Mouse (Mus musculus) B cell, adult 67 days (primary cell): ENCODE measurements around the gene Gm36176. TPM values are rescaled to one million over a fixed set of nuclear protein-coding genes. Genes with fewer than 3 reads are reported as not detected.

Experiments
- total RNA-seq, 2 experiments: library from RNA; stranded (reverse); gene quantifications; 4 replicates each; pipeline ENCODE4 v1.2.4; 2023

Gene Gm36176
- total RNA-seq, result not detected

GRCm38 (mm10) chr10:77846503-77846902 lies at the start of gene Gm36176:
Gm36176 (plus strand) TSS chr10:77846803.

GRCm38 (mm10) chr10:77798921-77799508 lies 47.6 kb upstream of the Gm36176 start, which contains the start of gene Gm19668:
Gm19668 (minus strand) TSS chr10:77799133.

GRCm38 (mm10) chr10:77811743-77812142 lies 34.9 kb upstream of the Gm36176 start, which contains the start of gene Gm9507:
Gm9507 (minus strand) TSS chr10:77811843.

GRCm38 (mm10) chr10:77814382-77814781 lies 32.2 kb upstream of the Gm36176 start, which contains the start of gene Gm2696:
Gm2696 (plus strand) TSS chr10:77814682.

GRCm38 (mm10) chr10:77826951-77827350 lies 19.7 kb upstream of the Gm36176 start, which contains the start of gene Krtap10-4:
Krtap10-4 (minus strand) TSS chr10:77827095.

GRCm38 (mm10) chr10:77835647-77836046 lies 11.0 kb upstream of the Gm36176 start, which contains the start of gene Krtap10-10:
Krtap10-10 (plus strand) TSS chr10:77835947.

DNA sequence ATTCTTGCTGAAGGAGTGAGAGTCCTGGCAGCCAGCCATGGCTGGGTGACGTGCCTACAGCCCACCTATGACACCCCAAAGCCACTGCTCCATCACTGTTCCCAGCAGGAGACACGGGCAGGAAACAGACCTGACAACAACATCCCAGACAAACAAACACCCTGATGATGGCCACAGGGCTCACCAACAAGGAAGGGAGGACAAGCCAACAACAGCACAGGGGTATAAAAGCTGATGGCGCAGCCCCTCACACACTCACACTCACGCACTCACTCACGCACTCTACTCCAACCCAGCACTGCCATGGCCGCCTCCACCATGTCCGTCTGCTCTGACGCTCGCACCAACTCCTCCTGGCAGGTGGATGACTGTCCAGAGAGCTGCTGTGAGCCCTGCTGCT lies 6.0 kb downstream of the Gm36176 start, which contains the start of gene Gm10318:
Gene Gm10318 (plus strand): TSS at position 301 of the 400 bp plus-strand sequence.

DNA sequence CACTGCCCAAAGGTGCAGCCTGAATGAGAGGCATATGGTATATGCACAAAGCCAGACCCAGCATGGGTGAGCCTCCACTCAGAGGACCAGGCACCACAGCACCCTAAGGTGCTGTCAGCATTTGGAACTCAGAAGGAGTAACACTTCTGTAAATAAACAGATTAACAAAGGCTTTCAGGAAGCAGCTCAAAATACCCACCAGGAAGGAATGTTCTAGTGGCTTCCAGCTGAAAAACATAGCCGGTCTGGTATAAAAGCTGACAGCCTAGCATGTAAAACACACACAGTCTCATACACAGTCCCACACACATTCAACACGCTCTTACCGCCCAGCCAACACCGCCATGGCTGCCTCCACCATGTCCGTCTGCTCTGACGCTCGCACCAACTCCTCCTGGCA lies 15.1 kb downstream of the Gm36176 start, which contains the start of gene Gm3285:
Gene Gm3285 (plus strand): TSS at position 301 of the 400 bp plus-strand sequence.

Other genes with a start within 250 kb of the Gm36176 start
- gene Sumo3, start 240.7 kb upstream of the Gm36176 start, total RNA-seq, result 10 to 100 TPM; 54.1 to 62.0 TPM
- not detected for gene Gm49325, start 240.6 kb upstream of the Gm36176 start, total RNA-seq
- 10 to 100 TPM; 33.4 to 47.6 TPM for gene Ube2g2, start 224.5 kb upstream of the Gm36176 start, total RNA-seq
- gene Tspear, start 160.2 kb upstream of the Gm36176 start, total RNA-seq, result 1 to 10 TPM; 4.1 to 4.3 TPM
- gene Gm19402, start 156.0 kb upstream of the Gm36176 start, total RNA-seq, result not detected
- gene Gm9508, start 149.6 kb upstream of the Gm36176 start, total RNA-seq, result not detected
- gene Gm10272, start 140.2 kb upstream of the Gm36176 start, total RNA-seq, result not detected
- not detected for gene Gm10024, start 135.3 kb upstream of the Gm36176 start, total RNA-seq
- not detected for gene Gm10142, start 131.0 kb upstream of the Gm36176 start, total RNA-seq
- not detected for gene Krtap12-1, start 126.2 kb upstream of the Gm36176 start, total RNA-seq
- not detected for gene Gm10100, start 120.3 kb upstream of the Gm36176 start, total RNA-seq
- not detected for gene Gm18596, start 104.2 kb upstream of the Gm36176 start, total RNA-seq
- gene Gm9736, start 95.4 kb upstream of the Gm36176 start, total RNA-seq, result not detected
- not detected for gene Gm3233, start 87.1 kb upstream of the Gm36176 start, total RNA-seq
- not detected for gene Gm3238, start 75.5 kb upstream of the Gm36176 start, total RNA-seq
- gene Gm7138, start 69.9 kb upstream of the Gm36176 start, total RNA-seq, result not detected
- not detected for gene Gm3250, start 64.3 kb upstream of the Gm36176 start, total RNA-seq
- not detected for gene Gm7137, start 58.6 kb upstream of the Gm36176 start, total RNA-seq
- gene Gm9639, start 51.7 kb upstream of the Gm36176 start, total RNA-seq, result not detected
- not detected for gene Gm19668, start 47.7 kb upstream of the Gm36176 start, total RNA-seq
- gene Gm9507, start 35.0 kb upstream of the Gm36176 start, total RNA-seq, result not detected
- gene Gm2696, start 32.1 kb upstream of the Gm36176 start, total RNA-seq, result not detected
- not detected for gene Krtap10-4, start 19.7 kb upstream of the Gm36176 start, total RNA-seq
- gene Krtap10-10, start 10.9 kb upstream of the Gm36176 start, total RNA-seq, result not detected
- gene Gm10318, start 6.1 kb downstream of the Gm36176 start, total RNA-seq, result not detected
- not detected for gene Gm3285, start 15.2 kb downstream of the Gm36176 start, total RNA-seq
- under 1 TPM in 1 of 2 experiments, not detected in 1; 0.20 TPM for gene Lrrc3, start 55.7 kb downstream of the Gm36176 start, total RNA-seq
- gene Trpm2, start 123.8 kb downstream of the Gm36176 start, total RNA-seq, result 10 to 100 TPM; 22.2 to 34.6 TPM
- gene 1810043G02Rik, start 131.7 kb downstream of the Gm36176 start, total RNA-seq, result 10 to 100 TPM; 12.2 to 15.5 TPM
- 10 to 100 TPM; 88.5 to 94.7 TPM for gene Pfkl, start 163.3 kb downstream of the Gm36176 start, total RNA-seq
- gene Dnmt3l, start 195.1 kb downstream of the Gm36176 start, total RNA-seq, result not detected
- 1 to 10 TPM; 1.5 to 2.3 TPM for gene Aire, start 196.8 kb downstream of the Gm36176 start, total RNA-seq
- gene Icosl, start 222.5 kb downstream of the Gm36176 start, total RNA-seq, result 100 to 1,000 TPM; 295 to 378 TPM